Mouse (Mus musculus): ENCODE measurements around the gene Tmem184b. TPM values are rescaled to one million over a fixed set of nuclear protein-coding genes. Genes with fewer than 3 reads are reported as not detected.

The Tmem184b gene
- total RNA-seq, 1 experiment from 2014 or later, result 4.2 TPM

- peak; percentile 58 for ATAC-seq (replicated peaks; ENCODE audit: low read depth, poor library complexity, severe bottlenecking)
Observed at GRCm38 (mm10) chr15:79347845-79348506, 55.4 kb downstream of the Tmem184b start.

- peak; percentile 69 for ATAC-seq (replicated peaks; ENCODE audit: low read depth, poor library complexity, severe bottlenecking)
Observed at GRCm38 (mm10) chr15:79347165-79347844, 56.1 kb downstream of the Tmem184b start.

- no peak for ATAC-seq (replicated peaks; ENCODE audit: low read depth, poor library complexity, severe bottlenecking)
Observed at GRCm38 (mm10) chr15:79346051-79346793, 57.1 kb downstream of the Tmem184b start, which contains the start of gene Maff. TSS of gene Maff (plus strand) at chr15:79346621.

- ATAC-seq (replicated peaks; ENCODE audit: low read depth, poor library complexity, severe bottlenecking), result no peak
Observed at GRCm38 (mm10) chr15:79344627-79345026, 58.7 kb downstream of the Tmem184b start.

- ATAC-seq (replicated peaks; ENCODE audit: low read depth, poor library complexity, severe bottlenecking), result no peak
Observed at GRCm38 (mm10) chr15:79342641-79343337, 60.6 kb downstream of the Tmem184b start.

- peak; percentile 53 for ATAC-seq (replicated peaks; ENCODE audit: low read depth, poor library complexity, severe bottlenecking)
Observed at GRCm38 (mm10) chr15:79338978-79339377, 64.4 kb downstream of the Tmem184b start.

GRCm38 (mm10) chr15:79335061-79335655 is 68.2 kb downstream of the Tmem184b start:
- ATAC-seq (replicated peaks; ENCODE audit: low read depth, poor library complexity, severe bottlenecking), result peak; percentile 41

- ATAC-seq (replicated peaks; ENCODE audit: low read depth, poor library complexity, severe bottlenecking), result peak; percentile 50
Observed at GRCm38 (mm10) chr15:79333409-79333808, 70.0 kb downstream of the Tmem184b start.

GRCm38 (mm10) chr15:79330521-79330920 is 72.8 kb downstream of the Tmem184b start:
- no peak for ATAC-seq (replicated peaks; ENCODE audit: low read depth, poor library complexity, severe bottlenecking)

- no peak for ATAC-seq (replicated peaks; ENCODE audit: low read depth, poor library complexity, severe bottlenecking)
Observed at GRCm38 (mm10) chr15:79329979-79330363, 73.4 kb downstream of the Tmem184b start.

- ATAC-seq (replicated peaks; ENCODE audit: low read depth, poor library complexity, severe bottlenecking), result no peak
Observed at GRCm38 (mm10) chr15:79329346-79329978, 73.9 kb downstream of the Tmem184b start.

GRCm38 (mm10) chr15:79328939-79329275 is 74.5 kb downstream of the Tmem184b start:
- no peak for ATAC-seq (replicated peaks; ENCODE audit: low read depth, poor library complexity, severe bottlenecking)

- ATAC-seq (replicated peaks; ENCODE audit: low read depth, poor library complexity, severe bottlenecking), result peak; percentile 84
Observed at GRCm38 (mm10) chr15:79328058-79328938, 75.1 kb downstream of the Tmem184b start, which contains the start of gene Pla2g6. TSS of gene Pla2g6 (minus strand) at chr15:79328390.

GRCm38 (mm10) chr15:79326971-79327961 is 76.1 kb downstream of the Tmem184b start:
- ATAC-seq (replicated peaks; ENCODE audit: low read depth, poor library complexity, severe bottlenecking), result peak; percentile 16; the same call in 1 of the 2 replicates

- no peak for ATAC-seq (replicated peaks; ENCODE audit: low read depth, poor library complexity, severe bottlenecking)
Observed at GRCm38 (mm10) chr15:79326264-79326663, 77.1 kb downstream of the Tmem184b start.

- ATAC-seq (replicated peaks; ENCODE audit: low read depth, poor library complexity, severe bottlenecking), result no peak
Observed at GRCm38 (mm10) chr15:79325742-79326141, 77.6 kb downstream of the Tmem184b start.

- no peak for ATAC-seq (replicated peaks; ENCODE audit: low read depth, poor library complexity, severe bottlenecking)
Observed at GRCm38 (mm10) chr15:79324373-79324772, 79.0 kb downstream of the Tmem184b start.

Data from common myeloid progenitor, adult 5-6 weeks (primary cell).